ENCODE assay signal across 10 mouse cellular contexts in the genomic region with DNA sequence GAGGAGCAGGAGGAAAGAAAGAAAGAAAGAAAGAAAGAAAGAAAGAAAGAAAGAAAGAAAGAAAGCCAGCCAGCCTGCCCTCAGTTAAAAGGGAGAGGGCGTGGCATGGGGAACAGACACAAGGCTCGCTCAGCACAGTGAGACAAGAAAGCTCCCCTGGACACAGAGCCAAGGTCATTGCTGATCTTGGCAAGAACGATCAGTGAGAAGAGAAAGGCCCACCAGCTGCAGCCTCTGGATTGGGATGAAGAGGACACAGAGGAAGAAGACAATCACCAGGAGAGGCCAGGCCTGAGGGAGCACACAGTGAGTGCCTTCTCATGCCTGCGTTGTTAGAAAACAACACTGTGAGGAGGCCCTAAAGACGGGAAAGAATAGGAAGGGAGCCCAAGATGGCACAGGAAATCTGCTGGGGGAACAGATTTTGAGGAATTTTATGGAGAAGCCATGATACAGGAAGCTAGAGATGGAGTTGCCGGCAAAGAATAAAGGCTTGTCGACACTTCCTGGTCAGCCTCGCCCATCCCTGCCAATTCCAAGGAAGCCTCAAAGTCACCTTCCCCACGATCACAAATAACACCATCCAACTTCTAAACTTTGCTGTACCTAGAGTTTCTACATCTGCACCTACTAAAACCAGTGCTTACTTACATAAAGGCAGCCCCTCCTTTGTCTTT. TPM values are rescaled to one million over a fixed set of nuclear protein-coding genes. Genes with fewer than 3 reads are reported as not detected.
A peak's percentile ranks its signal among the peaks of the same experiment; 100 is the strongest.
DNase-seq lines count a peak whose midpoint lies in the region; ATAC-seq and TF ChIP-seq lines count a peak whose summit lies in the region.
"Had no signal": no experiment of that assay in that cellular context is flagged by ENCODE, and none has a peak within 500 bp of the region (broad histone marks: within the 10 kb centered on the region; RNA-seq: fewer than 3 reads in every experiment).

No protein-coding gene starts in this region.

- DNase-seq in 416B (ENCODE audit: low read depth), result peak; percentile 26
- peak; percentile 15 for DNase-seq in G1E (ENCODE audit: low spot score)
- DNase-seq in heart, adult 9 months (ENCODE audit: low spot score in 2 of 2), result peak; percentile 75 to 76
- peak; percentile 48 to 63 for DNase-seq in kidney, postnatal 25 days
- DNase-seq in left cerebral cortex, adult 9 months (ENCODE audit: low spot score in 2 of 2), result no peak
- no peak for DNase-seq in B cell, adult 2 months
- no peak for DNase-seq in forebrain, embryonic 11.5 days (ENCODE audit: low spot score)

- no peak for ATAC-seq in G1E (ENCODE audit: extremely low read depth, insufficient number of reproducible peaks, low FRiP score, poor library complexity, severe bottlenecking)
- no peak for ATAC-seq in activated CD4-positive, CD25-positive, alpha-beta regulatory T cell, adult 4 months
- no peak for ATAC-seq in forebrain, embryonic 11.5 days (replicated peaks; ENCODE audit: low FRiP score)

- H3K4me1 ChIP-seq in G1E (ENCODE audit: insufficient read depth, low read depth, low read length), result peaks cover 76% of the 10 kb centered on the region
- 0 out of 2 replicates have a peak, but pooled peaks cover 2% of the 10 kb centered on the region for H3K4me1 ChIP-seq in forebrain, embryonic 11.5 days (replicated peaks; ENCODE audit: control insufficient read depth, insufficient read depth, low read length)

- H3K4me2 ChIP-seq in forebrain, embryonic 11.5 days (ENCODE audit: low read depth, low read length, severe bottlenecking), result no peak overlapping the region
- H3K4me2 ChIP-seq: hindbrain, embryonic 13.5 days; neural tube, embryonic 13.5 days had no signal

- WGBS in forebrain, embryonic 11.5 days, result 73% methylated on average over 9 of the region's 9 CpGs

- H3K27me3 ChIP-seq in G1E (ENCODE audit: insufficient read depth, low read length), result no peaks in the 10 kb centered on the region
- H3K27me3 ChIP-seq in forebrain, embryonic 11.5 days (ENCODE audit: control insufficient read depth, insufficient read depth, low read length), result no peaks in the 10 kb centered on the region
- H3K27me3 ChIP-seq: hindbrain, embryonic 13.5 days; neural tube, embryonic 13.5 days had no signal

- TF ChIP-seq CTCF in G1E (IDR thresholded peaks at IDR 0.05; ENCODE audit: low read depth, low read length), result no peak

- peaks cover 53% of the 10 kb centered on the region for H3K36me3 ChIP-seq in G1E (replicated peaks)
- H3K36me3 ChIP-seq in forebrain, embryonic 11.5 days (ENCODE audit: control insufficient read depth, insufficient read depth, low read length), result no peaks in the 10 kb centered on the region
- H3K36me3 ChIP-seq: hindbrain, embryonic 13.5 days; neural tube, embryonic 13.5 days had no signal

- no peak overlapping the region; the same call in 1 of the 2 replicates for H3K9ac ChIP-seq in forebrain, embryonic 11.5 days (ENCODE audit: low read length)
- H3K9ac ChIP-seq: hindbrain, embryonic 13.5 days; neural tube, embryonic 13.5 days had no signal

- peak overlapping the region; percentile 64; the same call in 1 of the 2 replicates for H3K4me3 ChIP-seq in G1E (ENCODE audit: low read depth, low read length)
- no peak overlapping the region for H3K4me3 ChIP-seq in forebrain, embryonic 11.5 days (ENCODE audit: low read depth, low read length)
- H3K4me3 ChIP-seq: hindbrain, embryonic 13.5 days; neural tube, embryonic 13.5 days had no signal

- no peaks in the 10 kb centered on the region for H3K9me3 ChIP-seq in G1E (replicated peaks)
- H3K9me3 ChIP-seq in forebrain, embryonic 11.5 days (ENCODE audit: control insufficient read depth, low read length), result no peaks in the 10 kb centered on the region
- H3K9me3 ChIP-seq: hindbrain, embryonic 13.5 days; neural tube, embryonic 13.5 days had no signal

- no peak overlapping the region for H3K27ac ChIP-seq in forebrain, embryonic 11.5 days (ENCODE audit: low read depth, low read length)
- H3K27ac ChIP-seq: hindbrain, embryonic 13.5 days; neural tube, embryonic 13.5 days had no signal

RNA-seq across cellular contexts. Expression of a gene that starts 44.2 kb away (rescaled TPM):
- total RNA-seq in G1E (2014; fragmentation: Nextera tagmentation) (165 and 179 TPM in 2 replicates), G1E (2017) (153 and 174 TPM in 2 replicates)
- polyA plus RNA-seq in G1E (2012), result 16.3 and 22.0 TPM in 2 replicates
- 100 to 1,000 TPM; 203 to 267 TPM for polyA plus RNA-seq in activated CD4-positive, CD25-positive, alpha-beta regulatory T cell, adult 4 months (2017; shearing (Covaris generic))
- 28.0 and 29.1 TPM in 2 replicates for polyA plus RNA-seq in forebrain, embryonic 11.5 days (2014; fragmentation: Nextera tagmentation; extraction: Ambion mirVana)

Comparison
In these comparisons a context has a peak if more than half of its experiments do, and no peak if none do; other contexts are left out.
1. DNase-seq: peak in 416B (single experiment), G1E (single experiment), heart, adult 9 months (2 of 2) and kidney, postnatal 25 days (2 of 2); none in left cerebral cortex, adult 9 months (0 of 2), B cell, adult 2 months (0 of 2) and forebrain, embryonic 11.5 days (single experiment).